Mouse (Mus musculus): Measurements from ENCODE around the gene Arhgdig.

Gene Arhgdig

GRCm38 (mm10) chr17:26207686-26208085 is at the start of gene Arhgdig:
Gene Arhgdig (minus strand): TSS chr17:26207786.
- no peak for DNase-seq (ENCODE audit: low spot score in 2 of 2)

- no peak for DNase-seq (ENCODE audit: low spot score in 2 of 2)
These were observed 47.7 kb upstream of the Arhgdig start for GRCm38 (mm10) chr17:26255313-26255712.

GRCm38 (mm10) chr17:26253399-26253798 is 45.8 kb upstream of the Arhgdig start:
- DNase-seq (ENCODE audit: low spot score in 2 of 2), result no peak

- peak; percentile 89 to 95 for DNase-seq (ENCODE audit: low spot score in 2 of 2)
These were observed 45.1 kb upstream of the Arhgdig start, which contains the start of gene Luc7l for GRCm38 (mm10) chr17:26252539-26253251. Gene Luc7l (plus strand): TSS chr17:26252896.

- no peak for DNase-seq (ENCODE audit: low spot score in 2 of 2)
These were observed 44.4 kb upstream of the Arhgdig start for GRCm38 (mm10) chr17:26251886-26252538.

GRCm38 (mm10) chr17:26244101-26244841 is 36.7 kb upstream of the Arhgdig start, which contains the start of gene Fam234a:
Gene Fam234a (minus strand): TSS chr17:26244242.
- DNase-seq (ENCODE audit: low spot score in 2 of 2), result peak; percentile 84 to 85

GRCm38 (mm10) chr17:26243471-26244100 is 36.0 kb upstream of the Arhgdig start:
- DNase-seq (ENCODE audit: low spot score in 2 of 2), result no peak

GRCm38 (mm10) chr17:26240990-26241389 is 33.4 kb upstream of the Arhgdig start:
- DNase-seq (ENCODE audit: low spot score in 2 of 2), result no peak

- no peak for DNase-seq (ENCODE audit: low spot score in 2 of 2)
These were observed 32.7 kb upstream of the Arhgdig start for GRCm38 (mm10) chr17:26240120-26240790.

GRCm38 (mm10) chr17:26239551-26239950 is 32.0 kb upstream of the Arhgdig start:
- DNase-seq (ENCODE audit: low spot score in 2 of 2), result no peak

GRCm38 (mm10) chr17:26237667-26238066 is 30.1 kb upstream of the Arhgdig start:
- DNase-seq (ENCODE audit: low spot score in 2 of 2), result no peak

GRCm38 (mm10) chr17:26235077-26235815 is 27.7 kb upstream of the Arhgdig start:
- DNase-seq (ENCODE audit: low spot score in 2 of 2), result no peak

GRCm38 (mm10) chr17:26234386-26234785 is 26.8 kb upstream of the Arhgdig start:
- no peak for DNase-seq (ENCODE audit: low spot score in 2 of 2)

- DNase-seq (ENCODE audit: low spot score in 2 of 2), result no peak
These were observed 25.3 kb upstream of the Arhgdig start for GRCm38 (mm10) chr17:26232863-26233262.

GRCm38 (mm10) chr17:26231156-26231555 is 23.6 kb upstream of the Arhgdig start:
- no peak for DNase-seq (ENCODE audit: low spot score in 2 of 2)

GRCm38 (mm10) chr17:26229776-26230175 is 22.2 kb upstream of the Arhgdig start:
- DNase-seq (ENCODE audit: low spot score in 2 of 2), result no peak

- DNase-seq (ENCODE audit: low spot score in 2 of 2), result no peak
These were observed 17.6 kb upstream of the Arhgdig start for GRCm38 (mm10) chr17:26225150-26225549.

GRCm38 (mm10) chr17:26221508-26221907 is 13.9 kb upstream of the Arhgdig start:
- DNase-seq (ENCODE audit: low spot score in 2 of 2), result no peak

- no peak for DNase-seq (ENCODE audit: low spot score in 2 of 2)
These were observed 5.1 kb upstream of the Arhgdig start for GRCm38 (mm10) chr17:26212681-26213080.

GRCm38 (mm10) chr17:26212241-26212640 is 4.7 kb upstream of the Arhgdig start:
- no peak for DNase-seq (ENCODE audit: low spot score in 2 of 2)

GRCm38 (mm10) chr17:26206392-26206791 is 1.2 kb downstream of the Arhgdig start:
- DNase-seq (ENCODE audit: low spot score in 2 of 2), result no peak

Data from frontal cortex, postnatal 14 days (tissue).